8 mouse cellular contexts compared by ENCODE assay signal in genomic region chr10:127514764-127515163, GRCm38 (mm10). TPM values are rescaled to one million over a fixed set of nuclear protein-coding genes. Genes with fewer than 3 reads are reported as not detected.
DNase-seq lines count a peak whose midpoint lies in the region; ATAC-seq and TF ChIP-seq lines count a peak whose summit lies in the region.

Gene Ndufa4l2, plus strand, starts transcription at chr10:127514967.

- H3K4me2 ChIP-seq in hindbrain, postnatal 0 days (ENCODE audit: low read depth, low read length), result peak within 1 kb of the TSS; percentile 86
- peak within 1 kb of the TSS; percentile 34 for H3K4me2 ChIP-seq in midbrain, embryonic 11.5 days

- no peaks in the 10 kb centered on the region for H3K27me3 ChIP-seq in hindbrain, postnatal 0 days (ENCODE audit: insufficient read depth, low read length)
- peaks cover 47% of the 10 kb centered on the region for H3K27me3 ChIP-seq in midbrain, embryonic 11.5 days (ENCODE audit: control insufficient read depth, insufficient read depth, low read length)

- WGBS in hindbrain, postnatal 0 days, result 26% methylated on average over 6 of the region's 6 CpGs
- WGBS in midbrain, embryonic 11.5 days, result 8% methylated on average over 6 of the region's 6 CpGs

- no peak within 1 kb of the TSS for H3K9ac ChIP-seq in hindbrain, postnatal 0 days (replicated peaks; ENCODE audit: low read length)
- peak within 1 kb of the TSS; percentile 45 for H3K9ac ChIP-seq in midbrain, embryonic 11.5 days (ENCODE audit: low read length)

- H3K27ac ChIP-seq in hindbrain, postnatal 0 days, result no peak within 1 kb of the TSS
- peak within 1 kb of the TSS; percentile 64; the same call in 1 of the 2 replicates for H3K27ac ChIP-seq in midbrain, embryonic 11.5 days (ENCODE audit: low read depth, low read length)

- H3K4me3 ChIP-seq in hindbrain, postnatal 0 days (ENCODE audit: low read length), result no peak within 1 kb of the TSS
- no peak within 1 kb of the TSS for H3K4me3 ChIP-seq in midbrain, embryonic 11.5 days (ENCODE audit: low read depth, low read length)

- no peak for DNase-seq in thymus, postnatal 0 days (ENCODE audit: low spot score)
- no peak for DNase-seq in thymus, postnatal 10 days (ENCODE audit: low spot score in 2 of 2)
- peak; percentile 74 for DNase-seq in gastrocnemius, postnatal 25 days
- DNase-seq in hindbrain, postnatal 0 days (ENCODE audit: low spot score), result no peak
- DNase-seq in midbrain, embryonic 11.5 days (ENCODE audit: low spot score, missing footprints), result peak; percentile 90
- no peak for DNase-seq in layer of hippocampus, adult 11-12 months (ENCODE audit: low spot score)
- no peak for DNase-seq in left cerebral cortex, postnatal 36 days (ENCODE audit: low spot score in 2 of 2)
- DNase-seq in urinary bladder, postnatal 36 days (ENCODE audit: low spot score in 2 of 2), result no peak

- intact Hi-C loops in left cerebral cortex, postnatal 36 days (cut with DNase I), result no loop called here

- H3K36me3 ChIP-seq in hindbrain, postnatal 0 days (ENCODE audit: insufficient read depth, low read length), result peaks cover 5% of the 10 kb centered on the region
- H3K36me3 ChIP-seq in midbrain, embryonic 11.5 days (ENCODE audit: control insufficient read depth, insufficient read depth, low read length), result peaks cover 10% of the 10 kb centered on the region

- no peak for ATAC-seq in hindbrain, postnatal 0 days
- no peak for ATAC-seq in midbrain, embryonic 11.5 days (ENCODE audit: low FRiP score)

- peaks cover 46% of the 10 kb centered on the region for H3K4me1 ChIP-seq in hindbrain, postnatal 0 days (ENCODE audit: insufficient read depth, low read length)
- H3K4me1 ChIP-seq in midbrain, embryonic 11.5 days (ENCODE audit: control insufficient read depth, insufficient read depth, low read length), result peaks cover 62% of the 10 kb centered on the region

- no peak for TF ChIP-seq CTCF in hindbrain, postnatal 0 days (IDR thresholded peaks at IDR 0.05; ENCODE audit: low read depth)

- H3K9me3 ChIP-seq in hindbrain, postnatal 0 days (ENCODE audit: low read length), result no peaks in the 10 kb centered on the region
- no peaks in the 10 kb centered on the region for H3K9me3 ChIP-seq in midbrain, embryonic 11.5 days (ENCODE audit: control insufficient read depth, low read length)

RNA-seq across cellular contexts. Expression of gene Ndufa4l2, which starts in this region (rescaled TPM):
- 10.4 and 13.2 TPM in 2 replicates for polyA plus RNA-seq in thymus, postnatal 0 days (2015; fragmentation: Nextera tagmentation; extraction: Ambion mirVana)
- 10 to 100 TPM; 11.4 to 15.1 TPM for total RNA-seq in gastrocnemius, postnatal 25 days (2021)
- total RNA-seq in hindbrain, postnatal 0 days (2014; rRNA removed), result 11.0 and 21.9 TPM in 2 replicates
- polyA plus RNA-seq in hindbrain, postnatal 0 days (2015; fragmentation: Nextera tagmentation; extraction: Ambion mirVana), result 16.7 and 17.4 TPM in 2 replicates
- polyA plus RNA-seq in midbrain, embryonic 11.5 days (2014; fragmentation: Nextera tagmentation; extraction: Ambion mirVana), result 3.6 and 5.7 TPM in 2 replicates
- total RNA-seq in left cerebral cortex, postnatal 36 days (2021), result 1 to 10 TPM; 2.1 to 4.9 TPM

Comparison
In these comparisons a context has a peak if more than half of its experiments do, and no peak if none do; other contexts are left out.
1. DNase-seq: peak in gastrocnemius, postnatal 25 days (single experiment) and midbrain, embryonic 11.5 days (single experiment); none in thymus, postnatal 0 days (single experiment), thymus, postnatal 10 days (0 of 2), hindbrain, postnatal 0 days (single experiment), layer of hippocampus, adult 11-12 months (single experiment), left cerebral cortex, postnatal 36 days (0 of 2) and urinary bladder, postnatal 36 days (0 of 2).